Mouse (Mus musculus) C2C12 (cell line): ENCODE measurements at regions not wholly inside any gene's neighbourhood (a gene's known extent, or its start where the extent isn't known, plus 50 kb on each side); places are given as distances from the start of the nearest gene placed in this dataset.

Experiments used
- CTCF ChIP-seq: IDR thresholded peaks from one replicate; pipeline ENCODE4 v1.5.1; 2011; ENCODE audit not compliant: control insufficient read depth, insufficient read depth, insufficient read length
- FOSL1 ChIP-seq: IDR thresholded peaks from one replicate; pipeline ENCODE4 v1.8.0; 2011; ENCODE audit warnings: mild to moderate bottlenecking, low read length; ENCODE audit not compliant: poor library complexity, insufficient read depth, severe bottlenecking

- TF ChIP-seq CTCF (no peak), FOSL1 (no peak)
Measured at GRCm38 (mm10) chr11:40456571-40456970, 238.4 kb downstream of the Mat2b start.
